Mouse (Mus musculus): ENCODE data around the gene Csnk1g2.

The Csnk1g2 gene

DNA sequence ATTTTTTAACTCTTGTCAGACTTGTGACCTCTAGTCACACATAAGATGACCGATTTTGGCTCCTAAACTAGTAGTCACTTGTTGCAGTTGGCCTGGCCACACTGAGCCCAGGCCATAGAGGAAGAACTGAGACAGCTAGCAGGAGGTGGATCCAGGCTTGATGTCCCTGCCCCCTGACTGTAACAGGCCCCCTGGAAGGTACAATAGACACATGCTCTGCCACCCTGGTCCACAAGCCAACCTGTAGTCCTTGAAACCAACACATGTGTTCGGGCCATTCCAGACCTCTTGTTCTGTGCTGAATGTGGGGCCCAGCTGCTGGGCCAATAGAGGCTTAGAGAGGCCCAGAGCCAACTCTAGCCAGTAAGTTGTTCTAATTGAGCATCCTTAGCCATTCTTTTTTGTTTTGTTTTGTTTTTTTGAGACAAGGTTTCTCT, 57.6 kb downstream of the Csnk1g2 start:
- no peak for DNase-seq

DNA sequence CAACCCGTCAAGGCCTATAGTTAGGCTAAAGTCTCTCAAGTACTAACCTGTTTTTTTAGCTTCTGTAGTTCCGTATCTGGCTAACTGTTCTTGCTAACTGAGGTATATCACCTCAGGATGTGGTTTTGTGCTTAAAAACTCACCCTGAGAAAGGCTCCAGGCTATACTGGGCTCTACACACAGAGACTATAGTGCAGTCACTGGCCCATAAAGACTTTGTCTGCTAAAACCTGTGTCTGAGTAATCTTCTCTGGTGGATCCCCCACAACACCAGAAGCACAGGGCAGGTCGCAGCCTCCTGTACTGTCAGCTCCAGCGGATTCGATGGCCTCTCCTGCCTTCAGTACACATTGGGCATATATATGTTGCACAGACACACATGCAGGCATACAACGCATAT, 59.4 kb downstream of the Csnk1g2 start:
- DNase-seq, result no peak

DNA sequence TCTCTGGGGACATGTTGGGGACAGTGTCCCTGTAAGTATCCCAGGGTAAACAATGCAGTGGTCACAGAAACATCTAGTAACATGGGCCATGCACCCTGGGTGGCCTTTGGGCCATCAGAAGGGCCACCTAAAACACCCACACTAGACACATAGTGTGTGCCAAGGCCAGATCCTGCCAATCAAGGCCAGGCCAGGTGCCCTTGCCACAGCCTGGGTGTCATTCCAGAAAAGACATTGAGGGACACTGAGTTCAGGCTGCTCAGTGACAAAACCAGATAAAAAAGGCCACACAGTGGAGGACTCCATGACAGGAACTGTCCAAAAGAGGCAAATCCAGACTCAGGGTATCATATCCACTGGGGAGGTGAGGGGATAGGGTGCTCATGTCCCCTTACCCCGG, 61.0 kb downstream of the Csnk1g2 start:
- no peak for DNase-seq

DNA sequence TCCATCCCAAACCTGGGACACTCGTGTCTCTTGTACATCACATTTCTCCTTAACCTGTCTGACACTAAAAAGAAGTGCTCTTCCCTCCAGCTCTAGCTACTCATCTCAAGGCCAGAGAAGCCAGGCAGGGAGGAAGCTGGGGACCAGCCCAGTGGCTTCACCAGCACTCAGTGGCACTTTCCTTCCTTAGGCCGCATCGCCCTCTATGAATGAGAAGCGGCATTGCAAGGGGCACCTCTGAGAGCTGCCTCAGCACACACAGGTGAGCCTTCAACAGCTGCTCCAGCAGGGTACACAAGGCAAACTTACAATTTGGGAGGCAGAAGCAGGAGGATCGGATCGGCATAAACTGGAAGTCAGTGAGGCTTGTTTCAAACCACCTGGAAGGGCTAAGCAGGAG, 61.6 kb downstream of the Csnk1g2 start:
- peak; percentile 91 for DNase-seq

DNA sequence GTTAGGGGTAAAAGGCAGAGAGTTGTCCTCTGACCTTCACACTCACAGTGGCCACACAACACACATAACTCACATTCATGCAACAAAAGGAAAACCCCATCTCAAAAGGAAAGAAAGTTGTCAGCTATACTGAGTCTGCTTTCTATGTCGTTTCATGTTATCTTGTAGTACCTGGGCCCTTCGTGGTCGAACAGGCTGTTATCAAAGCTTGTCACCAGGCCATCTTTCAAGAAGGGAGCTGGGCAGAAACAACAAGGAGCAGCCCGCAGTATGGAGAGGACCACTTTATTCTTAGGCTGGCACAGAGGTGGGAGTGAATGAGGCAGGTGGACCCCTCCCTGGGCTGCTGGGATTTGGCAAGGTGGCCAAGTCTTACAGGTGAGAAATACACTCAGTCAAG, 62.3 kb downstream of the Csnk1g2 start:
- no peak for DNase-seq

DNA sequence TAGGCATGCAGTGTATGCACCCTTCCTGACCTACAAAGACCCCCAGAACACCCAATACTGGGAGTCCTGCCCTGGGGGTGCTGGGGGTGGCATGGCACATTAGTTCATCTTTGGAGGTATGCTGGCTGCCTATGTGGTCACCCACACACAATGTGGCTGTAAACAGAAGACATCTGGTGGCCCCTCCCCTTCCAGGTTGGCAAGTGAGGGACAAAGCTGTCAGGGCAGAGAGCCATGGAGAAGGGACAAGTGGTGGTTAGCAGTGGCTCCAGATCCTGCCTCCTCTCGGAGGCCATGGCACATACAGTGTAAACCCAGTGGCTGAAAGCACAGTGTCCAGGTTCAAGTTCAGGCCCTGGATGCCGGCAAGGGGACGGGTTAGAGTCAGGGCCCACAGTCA, 64.0 kb downstream of the Csnk1g2 start:
- DNase-seq, result no peak

DNA sequence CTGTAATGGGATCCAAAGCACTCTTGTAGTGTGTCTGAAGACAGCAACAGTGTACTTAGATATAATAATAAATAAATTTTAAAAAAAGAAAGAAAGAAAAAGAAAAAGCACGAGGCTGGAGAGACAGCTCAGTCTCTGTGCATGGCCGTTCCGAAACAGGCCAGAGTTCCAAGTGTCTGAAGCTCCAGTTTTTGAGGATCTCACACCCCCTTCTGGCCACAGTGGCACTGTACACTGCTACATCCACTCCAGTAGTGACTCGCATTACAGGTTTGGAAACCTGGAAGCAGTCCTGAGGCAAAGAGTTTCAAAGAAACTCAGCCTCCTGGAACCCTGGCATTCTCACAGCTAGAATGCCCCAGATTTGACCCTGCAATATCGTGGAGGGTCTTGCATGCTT, 65.2 kb downstream of the Csnk1g2 start:
- peak; percentile 93 for DNase-seq
